Mouse (Mus musculus) thymus, adult 2 months (tissue): ENCODE results near the gene Lyrm9.

Experiments used
- CTCF ChIP-seq: fragments of 200-500 bp; IDR thresholded peaks from 2 replicates; pipeline ENCODE4 v1.5.1; 2012; ENCODE audit warnings: mild to moderate bottlenecking, control low read depth, low read length, moderate library complexity, borderline replicate concordance; ENCODE audit not compliant: control insufficient read depth, poor library complexity, insufficient read depth; ENCODE audit errors: extremely low read depth
- POLR2A ChIP-seq: fragments of 200-500 bp; IDR thresholded peaks from 2 replicates; pipeline ENCODE4 v1.6.1; 2012; ENCODE audit warnings: mild to moderate bottlenecking, low read length, control low read depth, moderate library complexity; ENCODE audit not compliant: control insufficient read depth, poor library complexity, insufficient read depth; ENCODE audit errors: extremely low read depth

GRCm38 (mm10) chr11:78867696-78868095 is 41.3 kb downstream of the Lyrm9 start:
- TF ChIP-seq POLR2A: no peak
- no peak for TF ChIP-seq CTCF
